Mouse (Mus musculus) neural tube, embryonic 15.5 days (tissue): ENCODE measurements around the gene Faap100. TPM values are rescaled to one million over a fixed set of nuclear protein-coding genes. Genes with fewer than 3 reads are reported as not detected.

ENCODE experiments used
- ATAC-seq: fragments of 200-750 bp; cut with Nextera tagmentation; 2 replicates; pipeline ENCODE4 v1.8.0; 2017; ENCODE audit warnings: mild to moderate bottlenecking, moderate TSS enrichment, moderate library complexity; ENCODE audit not compliant: low FRiP score
- H3K27ac ChIP-seq: fragments of 300-500 bp; sonication (generic); replicated peaks from 2 replicates; pipeline ENCODE4 v1.5.1; 2015; ENCODE audit warnings: mild to moderate bottlenecking, inconsistent platforms
- H3K27me3 ChIP-seq: fragments of 300-500 bp; sonication (generic); replicated peaks from 2 replicates; pipeline ENCODE4 v1.6.1; 2015; ENCODE audit warnings: inconsistent platforms
- H3K36me3 ChIP-seq: fragments of 300-500 bp; sonication (generic); 2 replicates; pipeline ENCODE4 v1.6.1; 2015; ENCODE audit warnings: inconsistent platforms
- H3K4me1 ChIP-seq: fragments of 300-500 bp; sonication (generic); 2 replicates; pipeline ENCODE4 v1.6.1; 2015; ENCODE audit warnings: inconsistent platforms
- H3K4me2 ChIP-seq: fragments of 300-500 bp; sonication (generic); 2 replicates; pipeline ENCODE4 v1.6.1; 2015; ENCODE audit warnings: inconsistent platforms, mild to moderate bottlenecking, moderate library complexity
- H3K4me3 ChIP-seq: fragments of 300-500 bp; sonication (generic); replicated peaks from 2 replicates; pipeline ENCODE4 v1.5.1; 2015; ENCODE audit warnings: mild to moderate bottlenecking, inconsistent platforms
- H3K9ac ChIP-seq: fragments of 300-500 bp; sonication (generic); replicated peaks from 2 replicates; pipeline ENCODE4 v1.6.1; 2015; ENCODE audit warnings: mild to moderate bottlenecking, inconsistent platforms
- H3K9me3 ChIP-seq: fragments of 300-500 bp; sonication (generic); replicated peaks from 2 replicates; pipeline ENCODE4 v1.6.1; 2016; ENCODE audit warnings: inconsistent platforms
- WGBS: fragments of 180-500 bp; shearing (Covaris S2); methylation state at CpG from one replicate; pipeline ENCODE4 v1.1.7; 2015; ENCODE audit warnings: mixed read lengths; 5-methylcytosine and 5-hydroxymethylcytosine counted together
- polyA plus RNA-seq: library from polyadenylated mRNA; unstranded; fragments of >200 nt; fragmentation: Nextera tagmentation; extraction: Ambion mirVana; gene quantifications from 2 replicates; pipeline ENCODE4 v1.2.1, GENCODE M21; 2015

The Faap100 gene
- polyA plus RNA-seq, 1 experiment from 2014 or later: 81.5 TPM

DNA sequence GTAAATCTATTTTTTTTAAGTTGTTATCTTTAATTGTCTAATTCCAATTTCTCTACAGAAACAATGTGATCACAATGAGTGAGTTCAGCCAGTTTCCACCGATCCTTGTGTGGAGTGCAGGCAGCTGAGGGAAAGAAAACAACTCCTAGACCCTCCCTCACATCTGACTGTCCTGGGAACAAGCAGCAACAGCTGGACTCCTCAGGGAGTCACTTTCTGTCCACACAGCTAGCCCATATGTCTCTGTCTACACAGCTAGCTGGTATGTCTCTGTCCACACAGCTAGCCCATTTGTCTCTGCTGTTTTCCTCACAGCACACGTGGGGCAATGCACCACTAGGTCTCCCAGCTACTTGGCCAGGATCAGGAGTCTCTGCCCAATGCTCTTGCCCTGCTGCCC, 19.0 kb upstream of the Faap100 start:
- Histone ChIP-seq H3K4me3 (no peak overlapping the region), H3K27me3 (no peaks in the 10 kb centered on the region), H3K27ac (no peak overlapping the region), H3K36me3 (peaks cover 70% of the 10 kb centered on the region), H3K9me3 (no peaks in the 10 kb centered on the region), H3K9ac (no peak overlapping the region), H3K4me2 (no peak overlapping the region), H3K4me1 (peaks cover under 1% of the 10 kb centered on the region)
- no peak for ATAC-seq
- WGBS: 83% methylated on average over 2 of the region's 2 CpGs

DNA sequence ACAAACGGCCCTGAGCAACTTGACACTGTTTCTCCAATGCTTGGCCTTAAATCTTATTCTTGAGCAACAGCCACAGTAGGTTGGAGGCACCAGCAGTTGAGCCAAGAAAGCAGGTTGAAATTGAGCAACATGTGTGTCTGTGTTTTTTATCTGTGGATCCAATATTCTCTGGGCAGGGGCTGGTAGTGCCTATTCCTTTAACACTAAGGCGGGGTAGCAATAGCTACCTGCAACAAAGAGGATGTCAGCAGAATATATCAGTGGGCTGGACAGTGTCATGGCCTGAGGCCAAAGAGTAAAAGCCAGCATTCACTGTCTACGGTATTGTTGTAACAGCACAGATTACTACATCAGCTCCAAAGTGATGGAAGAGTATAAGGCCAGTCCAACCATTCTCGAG, 17.1 kb upstream of the Faap100 start:
- H3K27ac ChIP-seq: no peak overlapping the region
- no peak overlapping the region for H3K4me2 ChIP-seq
- no peak for ATAC-seq
- no peak overlapping the region for H3K9ac ChIP-seq
- H3K9me3 ChIP-seq: no peaks in the 10 kb centered on the region
- H3K36me3 ChIP-seq: peaks cover 60% of the 10 kb centered on the region
- H3K27me3 ChIP-seq: no peaks in the 10 kb centered on the region
- WGBS: 81% methylated on average over 4 of the region's 4 CpGs
- no peak overlapping the region for H3K4me3 ChIP-seq
- peaks cover 7% of the 10 kb centered on the region for H3K4me1 ChIP-seq

DNA sequence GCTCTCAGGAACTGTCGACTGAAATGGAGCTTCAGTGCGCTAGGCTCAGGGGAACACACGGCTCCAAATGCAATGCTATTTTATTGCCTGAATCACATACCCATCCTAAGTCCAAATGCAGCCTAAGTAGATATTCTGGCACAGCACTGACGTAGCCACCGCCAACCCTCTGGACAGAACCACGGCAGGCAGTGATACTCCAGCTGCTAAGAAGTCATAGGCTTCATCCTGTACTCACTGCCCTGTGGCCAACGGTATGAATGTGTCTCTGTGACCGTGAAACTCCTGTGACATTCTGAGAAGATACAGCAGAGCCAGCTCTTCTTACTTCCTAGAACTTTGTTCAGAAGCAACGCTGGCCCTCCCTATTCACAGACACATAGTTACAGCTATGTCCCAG, 10.0 kb upstream of the Faap100 start:
- Histone ChIP-seq H3K4me1 (peaks cover 7% of the 10 kb centered on the region), H3K4me2 (no peak overlapping the region), H3K9me3 (no peaks in the 10 kb centered on the region), H3K36me3 (peaks cover 58% of the 10 kb centered on the region), H3K27ac (no peak overlapping the region), H3K4me3 (no peak overlapping the region), H3K9ac (no peak overlapping the region), H3K27me3 (no peaks in the 10 kb centered on the region)
- ATAC-seq: no peak
- 84% methylated on average over 9 of the region's 9 CpGs for WGBS

DNA sequence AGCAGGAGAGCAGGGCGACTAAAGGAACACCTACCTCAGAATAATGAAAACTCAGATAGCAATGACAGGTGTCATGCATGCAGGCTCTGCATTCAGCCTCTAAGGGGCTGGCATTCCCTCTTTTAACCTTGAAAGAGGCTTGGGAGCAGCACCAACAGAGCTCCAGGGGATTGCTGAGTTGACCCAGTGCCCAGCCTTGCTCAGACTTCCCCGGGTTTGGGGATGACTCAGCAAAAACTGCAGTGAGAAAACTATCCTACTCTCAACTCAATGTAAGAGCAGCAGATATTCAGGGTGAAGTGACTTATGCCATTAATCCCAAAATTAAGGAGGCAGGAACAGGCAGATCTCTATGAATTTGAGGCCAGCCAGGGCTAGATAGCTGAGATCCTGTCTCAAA, 8.6 kb upstream of the Faap100 start:
- ATAC-seq: no peak
- Histone ChIP-seq H3K4me2 (no peak overlapping the region), H3K9me3 (no peaks in the 10 kb centered on the region), H3K36me3 (peaks cover 59% of the 10 kb centered on the region), H3K4me3 (no peak overlapping the region), H3K27ac (no peak overlapping the region), H3K4me1 (peaks cover 1% of the 10 kb centered on the region), H3K27me3 (no peaks in the 10 kb centered on the region), H3K9ac (no peak overlapping the region)
- 72% methylated on average over 2 of the region's 2 CpGs for WGBS

DNA sequence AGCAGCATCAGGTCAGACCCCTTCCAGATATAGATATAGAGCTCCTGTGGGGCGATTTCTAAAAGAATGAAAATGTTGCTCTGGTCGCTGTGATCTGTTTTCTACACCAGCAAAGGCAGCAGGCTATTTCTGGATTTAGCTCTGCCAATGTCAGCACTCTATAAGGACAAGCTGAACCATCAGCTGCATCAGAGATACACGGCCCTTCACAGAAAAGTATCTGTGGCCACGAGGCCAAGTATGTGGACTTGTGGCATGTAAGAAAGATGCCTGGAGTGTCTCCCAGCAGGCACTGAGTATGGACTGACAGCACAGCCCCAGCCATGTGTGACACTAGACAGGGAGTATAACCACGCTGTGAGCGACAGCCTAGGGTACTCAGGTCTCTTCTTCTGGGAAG, 8.1 kb upstream of the Faap100 start:
- Histone ChIP-seq H3K4me3 (no peak overlapping the region), H3K9ac (no peak overlapping the region), H3K9me3 (no peaks in the 10 kb centered on the region), H3K27me3 (no peaks in the 10 kb centered on the region), H3K4me2 (no peak overlapping the region), H3K36me3 (peaks cover 65% of the 10 kb centered on the region), H3K4me1 (no peaks in the 10 kb centered on the region), H3K27ac (no peak overlapping the region)
- no peak for ATAC-seq
- WGBS: 94% methylated on average over 6 of the region's 6 CpGs

DNA sequence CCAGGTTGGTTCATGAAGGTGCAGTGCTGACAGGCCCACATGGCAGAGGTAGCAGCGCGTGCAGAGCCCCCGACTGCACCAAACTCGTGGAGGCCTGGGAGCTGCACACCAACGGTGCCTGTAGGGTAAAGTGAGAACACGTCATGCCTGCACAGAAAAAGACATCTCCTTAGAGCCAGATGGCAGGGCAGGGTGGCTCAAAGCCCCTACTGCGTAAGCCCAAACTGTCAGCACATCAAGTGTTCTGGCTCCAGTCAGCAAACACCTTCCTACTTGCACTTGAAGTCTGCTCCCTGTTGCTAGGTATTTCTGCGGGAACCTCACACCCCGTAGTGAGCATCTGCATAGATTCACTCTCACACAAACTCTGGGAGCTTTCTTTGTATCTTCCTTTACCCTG, 3.9 kb upstream of the Faap100 start:
- WGBS: 96% methylated on average over 9 of the region's 9 CpGs
- no peak overlapping the region for H3K9ac ChIP-seq
- peaks cover 72% of the 10 kb centered on the region for H3K36me3 ChIP-seq
- no peak overlapping the region for H3K27ac ChIP-seq
- no peaks in the 10 kb centered on the region for H3K27me3 ChIP-seq
- H3K4me2 ChIP-seq: no peak overlapping the region
- ATAC-seq: no peak
- no peak overlapping the region for H3K4me3 ChIP-seq
- no peaks in the 10 kb centered on the region for H3K9me3 ChIP-seq
- H3K4me1 ChIP-seq: peaks cover 15% of the 10 kb centered on the region

DNA sequence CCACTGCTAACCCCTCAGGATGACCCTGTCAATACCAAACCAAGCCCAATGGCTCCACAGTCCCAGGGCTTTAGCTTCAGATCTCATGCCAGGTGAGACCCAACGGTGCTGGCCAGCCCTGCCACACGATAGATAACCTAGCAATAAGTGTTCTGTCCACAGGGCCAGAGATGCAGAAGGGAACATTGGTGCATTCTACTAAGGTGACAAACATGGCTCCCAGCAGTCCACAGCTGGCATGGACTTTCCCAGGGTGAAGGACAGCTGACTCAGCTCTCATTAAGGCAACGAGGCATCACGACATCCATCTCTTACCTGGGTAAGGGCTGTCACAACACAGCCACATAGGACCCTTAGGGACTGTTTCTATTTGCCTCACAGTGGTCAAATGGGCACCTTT, 2.6 kb upstream of the Faap100 start:
- peaks cover 70% of the 10 kb centered on the region for H3K36me3 ChIP-seq
- WGBS: 90% methylated on average over 4 of the region's 4 CpGs
- no peak overlapping the region for H3K4me3 ChIP-seq
- no peaks in the 10 kb centered on the region for H3K9me3 ChIP-seq
- no peak overlapping the region for H3K9ac ChIP-seq
- peaks cover 29% of the 10 kb centered on the region for H3K4me1 ChIP-seq
- ATAC-seq: no peak
- no peak overlapping the region for H3K4me2 ChIP-seq
- H3K27ac ChIP-seq: no peak overlapping the region
- H3K27me3 ChIP-seq: no peaks in the 10 kb centered on the region

DNA sequence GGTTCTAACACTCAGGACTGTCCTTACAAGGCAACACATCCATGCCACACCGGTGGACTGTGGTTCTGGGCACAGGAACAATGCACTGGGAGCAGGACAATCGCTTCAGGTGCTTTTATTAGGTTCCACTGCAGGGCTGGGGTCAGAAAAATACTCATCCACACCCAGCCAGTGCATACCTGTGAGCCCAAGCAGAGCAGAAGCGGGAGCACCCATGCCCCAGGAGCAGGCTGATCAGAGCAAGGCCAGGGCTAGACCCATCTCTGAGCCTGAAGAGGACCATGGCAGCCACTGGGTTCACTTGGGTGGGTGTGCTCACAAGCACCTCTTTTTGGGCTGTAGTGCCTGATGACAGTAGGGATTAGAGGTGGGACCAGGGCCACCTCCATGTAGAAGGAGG, 1.7 kb upstream of the Faap100 start:
- ATAC-seq: no peak
- H3K27ac ChIP-seq: no peak overlapping the region
- no peak overlapping the region for H3K9ac ChIP-seq
- H3K4me2 ChIP-seq: no peak overlapping the region
- H3K4me3 ChIP-seq: no peak overlapping the region
- peaks cover 69% of the 10 kb centered on the region for H3K36me3 ChIP-seq
- 94% methylated on average over 3 of the region's 3 CpGs for WGBS
- no peaks in the 10 kb centered on the region for H3K9me3 ChIP-seq
- no peaks in the 10 kb centered on the region for H3K27me3 ChIP-seq
- H3K4me1 ChIP-seq: peaks cover 34% of the 10 kb centered on the region

DNA sequence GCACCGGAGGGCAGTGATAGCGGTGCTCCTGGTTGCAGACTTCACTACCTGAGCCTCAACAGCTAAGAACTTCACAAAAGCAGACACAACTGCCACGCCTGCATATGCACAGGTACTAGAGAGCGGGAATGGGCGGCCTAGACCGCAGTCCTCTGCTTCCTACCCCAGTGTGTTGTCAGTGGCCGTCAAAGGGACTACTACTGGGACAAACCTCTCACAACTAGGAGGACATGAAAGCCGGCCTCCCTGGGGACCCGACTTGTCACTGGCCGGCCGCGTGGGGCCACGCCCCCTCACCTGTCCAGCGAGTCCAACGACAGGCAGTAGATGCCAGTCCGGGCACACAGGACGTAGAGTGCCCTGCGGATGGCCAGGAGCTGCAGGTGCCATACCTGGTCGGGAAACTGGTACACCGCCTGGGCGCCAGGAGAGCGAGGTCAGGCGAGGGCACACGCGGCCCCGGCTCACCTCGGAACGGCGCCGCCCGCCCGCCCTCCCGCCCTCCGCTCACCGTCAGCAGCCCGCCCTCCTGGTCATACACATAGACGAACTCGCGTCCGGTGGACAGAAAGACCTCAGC, 443 bp downstream of the Faap100 start:
- Histone ChIP-seq H3K36me3 (peaks cover 69% of the 10 kb centered on the region), H3K4me1 (peaks cover 41% of the 10 kb centered on the region), H3K4me2 (peak overlapping the region; percentile 69), H3K27ac (peak overlapping the region; percentile 87), H3K27me3 (no peaks in the 10 kb centered on the region), H3K4me3 (peak overlapping the region; percentile 69), H3K9ac (peak overlapping the region; percentile 69), H3K9me3 (no peaks in the 10 kb centered on the region)
- WGBS: 2% methylated on average over 40 of the region's 40 CpGs
- ATAC-seq: peak; percentile 49

DNA sequence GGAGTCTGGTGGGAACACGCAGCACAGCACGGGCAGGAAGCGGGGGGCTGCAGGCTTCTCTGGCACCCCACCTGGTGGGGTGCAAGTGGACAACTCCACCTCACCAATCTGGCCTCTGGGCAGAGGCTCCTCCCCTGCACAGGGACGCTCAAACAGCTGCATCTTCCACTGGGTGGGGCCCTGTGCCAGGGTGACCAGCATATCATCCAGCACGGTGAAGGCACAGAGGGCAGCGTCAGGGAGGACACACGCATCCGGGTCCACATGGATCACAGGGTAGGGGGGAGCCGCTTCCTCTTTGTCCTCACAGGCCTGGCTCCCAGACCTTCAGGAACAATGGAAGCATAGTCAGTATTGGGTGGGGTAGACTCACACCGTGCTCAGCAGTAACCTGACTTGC, 1.2 kb downstream of the Faap100 start:
- 64% methylated on average over 10 of the region's 10 CpGs for WGBS
- H3K4me2 ChIP-seq: peak overlapping the region; percentile 69
- H3K36me3 ChIP-seq: peaks cover 69% of the 10 kb centered on the region
- H3K4me3 ChIP-seq: peak overlapping the region; percentile 69
- H3K27me3 ChIP-seq: no peaks in the 10 kb centered on the region
- ATAC-seq: no peak
- no peaks in the 10 kb centered on the region for H3K9me3 ChIP-seq
- H3K27ac ChIP-seq: no peak overlapping the region
- H3K9ac ChIP-seq: peak overlapping the region; percentile 69
- H3K4me1 ChIP-seq: peaks cover 41% of the 10 kb centered on the region

DNA sequence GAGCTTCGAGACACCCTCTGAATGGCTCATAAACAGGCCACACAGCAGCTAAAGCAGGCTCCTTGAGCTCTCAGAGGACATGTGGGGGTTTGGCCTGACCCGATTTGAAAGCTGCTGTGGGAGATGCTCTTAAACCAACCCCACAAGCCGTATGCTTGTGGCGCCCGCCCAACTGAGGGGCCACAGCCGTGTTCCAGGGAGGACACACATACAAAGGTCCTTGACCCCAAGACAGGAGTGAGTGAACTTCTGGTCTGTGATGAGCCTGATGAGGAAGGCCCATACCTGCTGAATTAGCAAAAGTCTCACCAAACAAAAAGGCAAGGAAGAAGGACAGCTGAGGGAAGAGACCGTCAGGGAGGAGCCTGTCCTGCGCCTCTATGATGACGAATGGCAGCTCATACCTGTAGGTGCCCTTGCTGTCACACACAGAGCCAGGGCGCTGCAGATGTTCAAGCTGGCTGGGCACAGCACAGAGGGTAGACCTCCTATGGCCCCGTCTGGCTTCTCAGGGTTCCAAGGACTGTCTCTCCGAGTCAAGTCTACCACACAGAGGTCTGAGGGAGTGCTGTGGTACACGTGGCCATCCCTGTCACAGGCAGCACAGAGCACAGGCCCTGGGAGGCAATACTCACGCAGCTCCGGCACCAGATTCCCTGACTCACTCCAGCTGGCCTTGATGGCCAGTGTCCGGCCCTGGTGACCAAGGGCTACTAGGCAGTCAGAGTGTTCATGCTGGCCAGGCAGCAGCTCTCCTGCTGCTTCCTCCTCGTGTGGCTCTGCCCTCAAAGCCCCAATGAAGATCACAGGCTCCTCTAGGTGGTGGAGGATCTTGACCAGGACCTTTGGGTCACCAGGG, 2.0 kb downstream of the Faap100 start:
- Histone ChIP-seq H3K4me3 (no peak overlapping the region), H3K4me1 (peaks cover 41% of the 10 kb centered on the region), H3K27me3 (no peaks in the 10 kb centered on the region), H3K9me3 (no peaks in the 10 kb centered on the region), H3K9ac (peak overlapping the region; percentile 69), H3K27ac (no peak overlapping the region), H3K4me2 (peak overlapping the region; percentile 69), H3K36me3 (peaks cover 69% of the 10 kb centered on the region)
- no peak for ATAC-seq
- WGBS: 90% methylated on average over 17 of the region's 17 CpGs

DNA sequence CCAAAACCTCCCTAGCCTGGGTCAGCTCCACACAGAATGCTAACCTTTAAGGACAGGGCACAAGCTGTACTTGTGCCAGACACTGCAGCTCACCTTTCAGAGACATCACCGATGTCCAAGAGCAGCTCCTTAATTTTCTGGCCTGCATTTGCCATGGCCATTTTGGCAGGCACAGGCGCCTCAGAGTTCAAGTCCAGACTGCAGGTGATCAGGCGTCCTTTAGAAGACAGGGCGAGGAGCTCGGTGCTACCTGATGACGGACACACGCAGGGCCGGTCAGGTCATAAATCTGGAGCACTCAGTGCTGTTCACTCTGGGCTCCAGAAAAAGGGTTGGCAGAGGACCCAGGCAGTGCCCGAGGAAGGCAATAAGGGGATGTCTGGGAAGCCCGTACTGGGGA, 3.2 kb downstream of the Faap100 start:
- ATAC-seq: no peak
- no peak overlapping the region for H3K4me3 ChIP-seq
- whole genome bisulfite sequencing: 93% methylated on average over 10 of the region's 10 CpGs
- peaks cover 41% of the 10 kb centered on the region for H3K4me1 ChIP-seq
- H3K27me3 ChIP-seq: no peaks in the 10 kb centered on the region
- H3K36me3 ChIP-seq: peaks cover 69% of the 10 kb centered on the region
- no peaks in the 10 kb centered on the region for H3K9me3 ChIP-seq
- H3K9ac ChIP-seq: no peak overlapping the region
- H3K4me2 ChIP-seq: no peak overlapping the region
- H3K27ac ChIP-seq: no peak overlapping the region
